Mouse (Mus musculus) CH12.LX (cell line): ENCODE measurements at regions not wholly inside any gene's neighbourhood (a gene's known extent, or its start where the extent isn't known, plus 50 kb on each side); places are given as distances from the start of the nearest gene placed in this dataset.

Source experiments
- DNase-seq: peaks from one replicate; pipeline ENCODE4 v3.0.0-alpha.2; 2013; ENCODE audit errors: extremely low read depth
- H3K27ac ChIP-seq: 2 replicates; pipeline ENCODE4 v1.5.1; 2012; ENCODE audit warnings: low read depth, mild to moderate bottlenecking, control low read depth, moderate library complexity; ENCODE audit not compliant: insufficient read depth
- H3K27me3 ChIP-seq: replicated peaks from 2 replicates; pipeline ENCODE3; 2012; ENCODE audit warnings: inconsistent platforms
- H3K36me3 ChIP-seq, 2 experiments: replicated peaks in 1 of 2; 2 replicates each; pipeline versions ENCODE3 to v1.6.1; 2012; ENCODE audit warnings: inconsistent platforms in 1 of 2, low read length in 1 of 2, mild to moderate bottlenecking in 1 of 2, mixed read lengths in 1 of 2, moderate library complexity in 1 of 2; ENCODE audit not compliant: control insufficient read depth in 1 of 2, insufficient read depth in 1 of 2
- H3K4me1 ChIP-seq, 2 experiments: 2 replicates each; pipeline ENCODE4 v1.6.1; 2012; ENCODE audit warnings: inconsistent platforms in 1 of 2, moderate library complexity in 1 of 2; ENCODE audit not compliant: insufficient read depth in 2 of 2, control insufficient read depth in 1 of 2
- H3K4me2 ChIP-seq: 2 replicates; pipeline ENCODE4 v1.6.1; 2012; ENCODE audit warnings: low read depth, mild to moderate bottlenecking, control low read depth; ENCODE audit not compliant: poor library complexity, insufficient read depth, severe bottlenecking
- H3K4me3 ChIP-seq, 3 experiments: fragments of 150-350 bp in 1 of 3; sonication (generic) in 1 of 3; replicated peaks in 1 of 3; 2 replicates each; pipeline versions ENCODE3 to v1.5.1; 2011 to 2012; ENCODE audit warnings: low read depth in 2 of 3, low read length in 2 of 3, mild to moderate bottlenecking in 2 of 3, moderate library complexity in 2 of 3, control low read depth in 1 of 3, improper control_type of control experiment in 1 of 3, inconsistent platforms in 1 of 3, mixed read lengths in 1 of 3; ENCODE audit not compliant: poor library complexity in 1 of 3
- H3K79me2 ChIP-seq: replicated peaks from 2 replicates; pipeline ENCODE4 v1.6.1; 2012; ENCODE audit warnings: mild to moderate bottlenecking, moderate library complexity; ENCODE audit not compliant: control insufficient read depth, poor library complexity, insufficient read depth, severe bottlenecking; ENCODE audit errors: extremely low read depth
- H3K9ac ChIP-seq: 2 replicates; pipeline ENCODE4 v1.6.1; 2012; ENCODE audit warnings: low read depth, mild to moderate bottlenecking, control low read depth, moderate library complexity; ENCODE audit not compliant: insufficient read depth
- H3K9me3 ChIP-seq: replicated peaks from 2 replicates; pipeline ENCODE3; 2012; ENCODE audit warnings: low read length, inconsistent platforms, mixed read lengths
- CHD2 ChIP-seq: IDR thresholded peaks from 2 replicates; pipeline ENCODE4 v1.6.1; 2011; ENCODE audit warnings: low read length, improper control_type of control experiment
- EP300 ChIP-seq: IDR thresholded peaks from 2 replicates; pipeline ENCODE4 v1.6.1; 2011; ENCODE audit warnings: low read length, improper control_type of control experiment
- ETS1 ChIP-seq: conservative IDR thresholded peaks from 2 replicates; pipeline ENCODE4 v1.6.1; 2012; ENCODE audit warnings: low read depth, mild to moderate bottlenecking, inconsistent platforms, low read length, improper control_type of control experiment, moderate library complexity
- GABPA ChIP-seq: IDR thresholded peaks from 2 replicates; pipeline ENCODE4 v1.6.1; 2012; ENCODE audit warnings: low read depth, low read length, improper control_type of control experiment, inconsistent platforms; ENCODE audit not compliant: insufficient replicate concordance
- HCFC1 ChIP-seq: IDR thresholded peaks from 2 replicates; pipeline ENCODE4 v1.6.1; 2012; ENCODE audit warnings: low read depth, mild to moderate bottlenecking, inconsistent platforms, low read length, improper control_type of control experiment
- IRF4 ChIP-seq: IDR thresholded peaks from 2 replicates; pipeline ENCODE4 v1.6.1; 2014; ENCODE audit warnings: low read depth, mild to moderate bottlenecking, inconsistent platforms, low read length, improper control_type of control experiment
- JUN ChIP-seq: IDR thresholded peaks from 2 replicates; pipeline ENCODE4 v1.6.1; 2011; ENCODE audit warnings: low read depth, mild to moderate bottlenecking, low read length, improper control_type of control experiment, moderate library complexity; ENCODE audit not compliant: insufficient read depth
- MAX ChIP-seq: IDR thresholded peaks from 2 replicates; pipeline ENCODE4 v1.6.1; 2011; ENCODE audit warnings: low read length, improper control_type of control experiment
- MEF2A ChIP-seq: IDR thresholded peaks from 2 replicates; pipeline ENCODE4 v1.6.1; 2014; ENCODE audit warnings: low read depth, mild to moderate bottlenecking, inconsistent platforms, low read length, improper control_type of control experiment, borderline replicate concordance
- MXI1 ChIP-seq: IDR thresholded peaks from 2 replicates; pipeline ENCODE4 v1.6.1; 2011; ENCODE audit warnings: mild to moderate bottlenecking, low read depth, low read length, improper control_type of control experiment
- MYC ChIP-seq: IDR thresholded peaks from 2 replicates; pipeline ENCODE4 v1.6.1; 2011; ENCODE audit warnings: low read depth, mild to moderate bottlenecking, improper control_type of control experiment, low read length
- PAX5 ChIP-seq: IDR thresholded peaks from 2 replicates; pipeline ENCODE4 v1.6.1; 2012; ENCODE audit warnings: low read length, inconsistent platforms, mixed read lengths
- RAD21 ChIP-seq: IDR thresholded peaks from 2 replicates; pipeline ENCODE4 v1.6.1; 2011; ENCODE audit warnings: low read depth, mild to moderate bottlenecking, low read length, improper control_type of control experiment, moderate library complexity
- TBP ChIP-seq: conservative IDR thresholded peaks from 2 replicates; pipeline ENCODE4 v1.6.1; 2011; ENCODE audit warnings: low read depth, low read length, improper control_type of control experiment
- TCF12 ChIP-seq: IDR thresholded peaks from 2 replicates; pipeline ENCODE4 v1.6.1; 2014; ENCODE audit warnings: low read depth, mild to moderate bottlenecking, inconsistent platforms, low read length, improper control_type of control experiment
- UBTF ChIP-seq: IDR thresholded peaks from 2 replicates; pipeline ENCODE4 v1.6.1; 2012; ENCODE audit warnings: low read depth, mild to moderate bottlenecking, inconsistent platforms, low read length, improper control_type of control experiment, moderate library complexity
- USF2 ChIP-seq: conservative IDR thresholded peaks from 2 replicates; pipeline ENCODE4 v1.6.1; 2011; ENCODE audit warnings: low read depth, low read length, improper control_type of control experiment
- ZMIZ1 ChIP-seq: IDR thresholded peaks from 2 replicates; pipeline ENCODE4 v1.6.1; 2012; ENCODE audit warnings: low read depth, mild to moderate bottlenecking, inconsistent platforms, low read length, improper control_type of control experiment
- ZNF384 ChIP-seq: IDR thresholded peaks from 2 replicates; pipeline ENCODE4 v1.6.1; 2012; ENCODE audit warnings: low read depth, low read length, improper control_type of control experiment, inconsistent platforms
- dilution Hi-C: fragments of 300-500 bp; cut with MboI; formaldehyde crosslinking; loops from 2 replicates; pipeline ENCODE4 v1.14.3; 2020; ENCODE audit warnings: low sequenced_read_pairs; ENCODE audit not compliant: extremely low pct_unique_long_range_greater_than_20kb, extremely low pct_ligation_motif_present
- in situ Hi-C: fragments of 300-500 bp; cut with MboI; formaldehyde crosslinking; loops from 3 replicates; pipeline ENCODE4 v1.14.3; 2019; ENCODE audit warnings: low sequenced_read_pairs, low pct_ligation_motif_present, low pct_unique_long_range_greater_than_20kb, mixed read lengths

GRCm38 (mm10) chr14:114220868-114221267, 871.1 kb upstream of the Gpc5 start:
- H3K36me3 ChIP-seq, result no peaks in the 10 kb centered on the region
- H3K79me2 ChIP-seq, result no peaks in the 10 kb centered on the region
- TF ChIP-seq ZMIZ1 (no peak), MYC (no peak), TBP (no peak), HCFC1 (no peak), PAX5 (no peak), JUN (no peak), MXI1 (no peak), CHD2 (no peak), IRF4 (no peak), GABPA (no peak), MEF2A (no peak), MAX (no peak), RAD21 (no peak)
- H3K9me3 ChIP-seq, result peaks cover 40% of the 10 kb centered on the region
- no peak for DNase-seq
- in situ Hi-C loops, result no loop called here
- dilution Hi-C loops, result no loop called here
- no peak overlapping the region for H3K9ac ChIP-seq
- no peaks in the 10 kb centered on the region for H3K27me3 ChIP-seq
- H3K4me1 ChIP-seq, result no peaks in the 10 kb centered on the region
- H3K4me2 ChIP-seq, result no peak overlapping the region
- H3K4me3 ChIP-seq, result no peak overlapping the region
- no peak overlapping the region for H3K27ac ChIP-seq

GRCm38 (mm10) chr14:114230711-114231110, 861.3 kb upstream of the Gpc5 start:
- TF ChIP-seq RAD21 (no peak), EP300 (no peak)
- TF ChIP-seq, all 38 proteins: peak for 0
- H3K4me2 ChIP-seq, result no peak overlapping the region
- no peak for DNase-seq
- H3K27me3 ChIP-seq, result no peaks in the 10 kb centered on the region
- peaks cover 26% of the 10 kb centered on the region for H3K9me3 ChIP-seq
- no peaks in the 10 kb centered on the region for H3K4me1 ChIP-seq
- no peaks in the 10 kb centered on the region for H3K79me2 ChIP-seq
- no peak overlapping the region for H3K27ac ChIP-seq
- no peak overlapping the region for H3K4me3 ChIP-seq
- no peaks in the 10 kb centered on the region for H3K36me3 ChIP-seq
- no peak overlapping the region for H3K9ac ChIP-seq
- in situ Hi-C loops (no loop called here), dilution Hi-C loops (no loop called here)

- no peak overlapping the region for H3K9ac ChIP-seq
- in situ Hi-C loops, result no loop called here
- no peaks in the 10 kb centered on the region for H3K4me1 ChIP-seq
- H3K4me2 ChIP-seq, result no peak overlapping the region
- H3K36me3 ChIP-seq, result no peaks in the 10 kb centered on the region
- TF ChIP-seq USF2 (no peak), TCF12 (no peak), UBTF (no peak), PAX5 (no peak), MXI1 (no peak), EP300 (no peak), MAX (no peak), ETS1 (no peak), ZNF384 (no peak)
- TF ChIP-seq, all 38 proteins: peak for 0
- Histone ChIP-seq H3K27ac (no peak overlapping the region), H3K79me2 (no peaks in the 10 kb centered on the region), H3K27me3 (no peaks in the 10 kb centered on the region), H3K9me3 (peaks cover 19% of the 10 kb centered on the region), H3K4me3 (no peak overlapping the region)
- no peak for DNase-seq
- dilution Hi-C loops, result no loop called here
These were observed 837.0 kb upstream of the Gpc5 start for GRCm38 (mm10) chr14:114255037-114255436.
